Mouse (Mus musculus) heart, embryonic 14.5 days (tissue): ENCODE measurements around the gene Nmnat2. TPM values are rescaled to one million over a fixed set of nuclear protein-coding genes. Genes with fewer than 3 reads are reported as not detected.

Source experiments
- ATAC-seq: fragments of 200-750 bp; cut with Nextera tagmentation; 2 replicates; pipeline ENCODE4 v1.8.0; 2017; ENCODE audit warnings: low read depth, moderate TSS enrichment; ENCODE audit not compliant: insufficient number of reproducible peaks, insufficient read depth, low FRiP score
- H3K27ac ChIP-seq, 2 experiments: fragments of 200-500 bp in 1 of 2; fragments of 300-500 bp in 1 of 2; sonication (generic) in 1 of 2; replicated peaks in 1 of 2; 2 replicates each; pipeline ENCODE4 v1.5.1; 2012 to 2014; ENCODE audit warnings: low read depth in 2 of 2, low read length in 2 of 2, control low read depth in 1 of 2, mild to moderate bottlenecking in 1 of 2, mixed read lengths in 1 of 2; ENCODE audit not compliant: control insufficient read depth in 1 of 2, insufficient read depth in 1 of 2
- H3K27me3 ChIP-seq: fragments of 300-500 bp; sonication (generic); 2 replicates; pipeline ENCODE4 v1.6.1; 2014; ENCODE audit warnings: mild to moderate bottlenecking, low read length, control low read depth; ENCODE audit not compliant: control insufficient read depth, insufficient read depth
- H3K36me3 ChIP-seq: fragments of 300-500 bp; sonication (generic); 2 replicates; pipeline ENCODE4 v1.6.1; 2014; ENCODE audit warnings: mild to moderate bottlenecking, control low read depth, low read length, mixed read lengths; ENCODE audit not compliant: control insufficient read depth, insufficient read depth
- H3K4me1 ChIP-seq, 2 experiments: fragments of 200-500 bp in 1 of 2; fragments of 300-500 bp in 1 of 2; sonication (generic) in 1 of 2; 2 replicates each; pipeline ENCODE4 v1.6.1; 2012 to 2014; ENCODE audit warnings: low read length in 2 of 2, control low read depth in 1 of 2, mixed read lengths in 1 of 2; ENCODE audit not compliant: control insufficient read depth in 2 of 2, insufficient read depth in 2 of 2
- H3K4me2 ChIP-seq: fragments of 300-500 bp; sonication (generic); 2 replicates; pipeline ENCODE4 v1.6.1; 2014; ENCODE audit warnings: mild to moderate bottlenecking, low read length
- H3K4me3 ChIP-seq, 2 experiments: fragments of 200-500 bp in 1 of 2; fragments of 300-500 bp in 1 of 2; sonication (generic) in 1 of 2; 2 replicates each; pipeline ENCODE4 v1.5.1; 2012 to 2014; ENCODE audit warnings: low read length in 2 of 2, mild to moderate bottlenecking in 2 of 2, control low read depth in 1 of 2, low read depth in 1 of 2, moderate library complexity in 1 of 2; ENCODE audit not compliant: control insufficient read depth in 1 of 2, insufficient read depth in 1 of 2
- H3K9ac ChIP-seq: fragments of 300-500 bp; sonication (generic); 2 replicates; pipeline ENCODE4 v1.6.1; 2014; ENCODE audit warnings: mild to moderate bottlenecking, low read length
- H3K9me3 ChIP-seq: fragments of 300-500 bp; sonication (generic); 2 replicates; pipeline ENCODE4 v1.6.1; 2016; ENCODE audit warnings: low read length, control low read depth; ENCODE audit not compliant: control insufficient read depth
- WGBS: fragments of 180-500 bp; shearing (Covaris S2); extraction: QIAGEN DNeasy Blood & Tissue Kit; methylation state at CpG from one replicate; pipeline ENCODE4 v1.1.7; 2014; 5-methylcytosine and 5-hydroxymethylcytosine counted together
- polyA plus RNA-seq: library from polyadenylated mRNA; unstranded; fragments of >200 nt; fragmentation: Nextera tagmentation; extraction: Ambion mirVana; gene quantifications from 2 replicates; pipeline ENCODE4 v1.2.1, GENCODE M21; 2014

The Nmnat2 gene
- polyA plus RNA-seq, 1 experiment from 2014 or later, result 1.1 TPM

DNA sequence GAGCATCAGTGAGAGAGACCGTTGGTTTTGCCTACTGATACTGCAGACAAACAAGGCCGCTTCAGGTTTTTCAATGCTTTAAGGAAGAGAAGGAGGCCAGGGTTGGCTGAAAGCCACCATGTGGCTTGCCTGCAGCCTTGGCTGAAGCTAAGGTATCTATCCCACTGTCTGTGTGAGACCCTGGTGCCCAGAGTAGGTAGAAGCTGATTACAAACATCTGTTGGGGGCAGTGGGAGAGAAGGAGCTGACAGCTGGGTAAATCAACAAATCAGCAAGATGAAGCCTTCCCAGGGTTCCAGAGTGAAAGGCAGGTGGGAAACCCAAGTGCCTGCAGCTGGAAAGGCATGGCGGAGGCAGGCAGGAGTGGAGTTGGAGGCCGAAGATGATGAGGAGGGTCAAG lies 136.0 kb downstream of the Nmnat2 start:
- Histone ChIP-seq H3K4me3 (no peak overlapping the region), H3K4me2 (no peak overlapping the region), H3K27ac (no peak overlapping the region), H3K4me1 (peaks cover 11 to 12% of the 10 kb centered on the region in 2 experiments; a peak in 3 of 4 replicates), H3K9ac (no peak overlapping the region), H3K36me3 (no peaks in the 10 kb centered on the region), H3K27me3 (no peaks in the 10 kb centered on the region), H3K9me3 (no peaks in the 10 kb centered on the region)
- no peak for ATAC-seq
- WGBS, result 63% methylated on average over 4 of the region's 4 CpGs

DNA sequence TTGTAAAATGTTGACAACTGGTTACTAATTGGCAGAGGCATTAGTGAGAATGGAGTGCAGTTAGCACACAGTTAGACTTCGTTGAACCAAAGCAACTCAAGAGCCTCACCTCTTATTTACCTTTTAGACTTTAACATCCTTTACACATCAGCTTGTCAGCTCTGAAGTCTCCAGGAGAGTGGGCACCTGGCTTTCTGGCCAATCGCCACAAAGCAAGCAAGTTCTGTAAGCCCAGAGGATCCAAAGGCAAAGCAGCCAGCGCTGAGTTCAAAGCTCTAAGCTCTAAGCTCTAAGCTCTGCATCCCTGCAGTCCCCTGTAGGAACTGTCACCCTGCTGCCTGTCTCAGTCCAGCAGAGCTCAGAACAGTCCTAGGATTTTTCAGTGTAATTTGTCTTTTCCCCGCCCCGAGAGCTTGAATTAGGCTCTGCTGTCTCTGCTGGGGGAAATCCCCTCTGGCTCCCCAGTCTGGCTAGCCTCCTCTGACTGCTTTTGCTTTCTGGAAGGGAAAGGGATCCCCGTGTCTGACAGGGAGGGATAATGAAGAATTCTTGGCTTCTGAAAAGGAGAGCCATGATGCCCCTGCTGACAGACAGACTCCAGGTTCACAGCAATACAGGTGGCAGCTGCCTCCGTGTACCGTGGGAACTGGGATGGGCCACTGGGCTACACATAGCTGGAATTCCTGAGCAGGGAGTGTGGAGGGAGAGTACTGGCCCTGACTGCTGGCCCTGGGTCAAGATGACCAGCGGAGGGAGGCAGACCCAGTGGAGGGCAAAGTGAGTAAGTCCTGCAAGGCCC lies 136.8 kb downstream of the Nmnat2 start:
- no peaks in the 10 kb centered on the region for H3K27me3 ChIP-seq
- ATAC-seq, result no peak; the same call in 1 of the 2 replicates
- H3K9ac ChIP-seq, result no peak overlapping the region
- no peak overlapping the region for H3K4me3 ChIP-seq
- H3K9me3 ChIP-seq, result no peaks in the 10 kb centered on the region
- H3K4me1 ChIP-seq, result peaks cover 18% of the 10 kb centered on the region in 2 experiments
- peak overlapping the region; percentile 14; the same call in 1 of the 2 replicates for H3K4me2 ChIP-seq
- H3K27ac ChIP-seq, result no peak overlapping the region; a peak in 1 of 4 replicates
- H3K36me3 ChIP-seq, result no peaks in the 10 kb centered on the region
- WGBS, result 26% methylated on average over 9 of the region's 9 CpGs

DNA sequence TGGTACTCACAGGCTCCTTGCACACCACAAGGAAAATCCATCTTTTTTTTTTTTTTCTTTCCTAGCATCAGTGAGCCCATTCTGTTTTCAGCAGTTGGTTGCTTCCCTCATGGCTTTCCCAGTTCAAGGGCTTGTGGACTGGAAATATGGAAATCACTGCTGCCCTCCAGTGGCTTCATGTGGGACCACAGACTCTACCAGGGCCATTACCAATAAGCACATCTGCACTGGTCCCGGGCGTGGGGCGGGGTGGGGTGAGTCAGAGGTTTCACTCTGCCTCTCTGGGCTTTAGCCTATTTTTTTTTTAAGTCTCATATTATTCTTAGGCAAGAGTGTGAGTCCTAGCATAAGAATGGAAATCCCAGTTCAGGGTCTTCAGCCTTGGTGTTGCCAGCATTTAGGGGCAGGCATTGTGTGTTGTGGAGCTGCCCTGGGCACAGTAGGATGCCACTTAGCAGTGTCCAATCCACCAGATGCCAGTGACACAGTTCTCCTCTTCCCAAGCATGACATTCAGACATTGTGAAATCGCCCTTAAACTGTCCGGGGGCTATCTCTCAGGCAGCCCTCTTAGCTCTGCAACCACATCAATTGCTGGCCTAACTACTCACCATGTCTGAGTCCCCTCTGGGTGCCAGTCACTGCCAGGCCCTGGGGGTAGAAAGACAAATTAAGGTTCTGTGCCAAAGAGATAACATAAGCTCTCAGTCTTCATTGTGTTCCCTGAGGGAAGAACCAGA lies 137.6 kb downstream of the Nmnat2 start:
- Histone ChIP-seq H3K4me1 (peaks cover 18 to 19% of the 10 kb centered on the region in 2 experiments), H3K9ac (no peak overlapping the region), H3K36me3 (no peaks in the 10 kb centered on the region), H3K9me3 (no peaks in the 10 kb centered on the region), H3K27ac (no peak overlapping the region), H3K27me3 (no peaks in the 10 kb centered on the region), H3K4me2 (peak overlapping the region; percentile 14; the same call in 1 of the 2 replicates), H3K4me3 (no peak overlapping the region)
- ATAC-seq, result no peak
- WGBS, result 49% methylated on average over 5 of the region's 5 CpGs

DNA sequence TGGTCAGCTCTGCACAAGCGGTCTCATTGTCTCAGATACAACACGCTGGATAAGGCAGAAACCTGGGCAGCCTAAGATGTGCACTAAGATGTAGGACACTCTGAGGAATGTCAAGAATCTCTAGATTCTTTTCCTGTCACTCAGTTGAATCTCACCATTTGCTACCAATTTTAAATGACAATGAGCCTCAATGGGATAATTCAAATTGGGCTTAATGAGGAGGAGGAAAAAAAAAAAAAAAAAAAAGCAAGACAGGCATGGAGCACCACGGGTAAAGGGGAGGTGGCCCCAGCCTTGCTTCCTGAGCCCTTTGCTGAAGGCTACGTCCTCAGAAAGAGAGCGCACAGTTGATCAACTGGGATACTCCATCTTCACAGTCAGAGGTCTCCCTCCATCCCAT lies 138.4 kb downstream of the Nmnat2 start:
- H3K27ac ChIP-seq, result no peak overlapping the region

DNA sequence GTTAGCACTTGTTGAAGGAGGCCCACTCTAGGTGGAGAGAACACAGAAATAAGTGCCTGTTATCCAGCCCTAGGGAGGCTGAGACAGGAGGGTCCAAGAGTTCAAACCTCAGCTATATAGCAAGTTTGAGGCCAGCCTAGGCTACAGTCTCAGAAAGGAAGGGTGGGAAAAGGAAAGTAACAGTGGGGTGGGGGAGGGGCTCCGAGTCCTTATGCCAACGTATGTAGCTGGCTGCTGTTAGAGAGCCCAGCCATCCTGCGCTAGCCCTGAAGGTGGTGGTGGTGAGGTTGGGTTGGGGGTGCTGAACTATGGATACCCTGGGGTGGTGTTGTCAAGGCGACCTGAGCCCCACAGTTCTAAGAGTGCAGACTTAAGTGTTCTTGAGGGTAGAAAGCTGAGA lies 138.8 kb downstream of the Nmnat2 start:
- Histone ChIP-seq H3K9ac (no peak overlapping the region), H3K4me3 (no peak overlapping the region), H3K9me3 (no peaks in the 10 kb centered on the region), H3K36me3 (no peaks in the 10 kb centered on the region), H3K27ac (no peak overlapping the region), H3K27me3 (no peaks in the 10 kb centered on the region), H3K4me1 (peaks cover 18 to 21% of the 10 kb centered on the region in 2 experiments), H3K4me2 (no peak overlapping the region)
- 73% methylated on average over 4 of the region's 4 CpGs for WGBS
- no peak for ATAC-seq

More for the DNA sequence above, 138.4 kb downstream of the Nmnat2 start:
- no peaks in the 10 kb centered on the region for H3K36me3 ChIP-seq
- 70% methylated on average over 5 of the region's 5 CpGs for WGBS
- no peak for ATAC-seq
- H3K9me3 ChIP-seq, result no peaks in the 10 kb centered on the region
- no peak overlapping the region for H3K9ac ChIP-seq
- H3K4me1 ChIP-seq, result peaks cover 18 to 19% of the 10 kb centered on the region in 2 experiments
- no peaks in the 10 kb centered on the region for H3K27me3 ChIP-seq
- H3K4me2 ChIP-seq, result no peak overlapping the region
- no peak overlapping the region for H3K4me3 ChIP-seq

DNA sequence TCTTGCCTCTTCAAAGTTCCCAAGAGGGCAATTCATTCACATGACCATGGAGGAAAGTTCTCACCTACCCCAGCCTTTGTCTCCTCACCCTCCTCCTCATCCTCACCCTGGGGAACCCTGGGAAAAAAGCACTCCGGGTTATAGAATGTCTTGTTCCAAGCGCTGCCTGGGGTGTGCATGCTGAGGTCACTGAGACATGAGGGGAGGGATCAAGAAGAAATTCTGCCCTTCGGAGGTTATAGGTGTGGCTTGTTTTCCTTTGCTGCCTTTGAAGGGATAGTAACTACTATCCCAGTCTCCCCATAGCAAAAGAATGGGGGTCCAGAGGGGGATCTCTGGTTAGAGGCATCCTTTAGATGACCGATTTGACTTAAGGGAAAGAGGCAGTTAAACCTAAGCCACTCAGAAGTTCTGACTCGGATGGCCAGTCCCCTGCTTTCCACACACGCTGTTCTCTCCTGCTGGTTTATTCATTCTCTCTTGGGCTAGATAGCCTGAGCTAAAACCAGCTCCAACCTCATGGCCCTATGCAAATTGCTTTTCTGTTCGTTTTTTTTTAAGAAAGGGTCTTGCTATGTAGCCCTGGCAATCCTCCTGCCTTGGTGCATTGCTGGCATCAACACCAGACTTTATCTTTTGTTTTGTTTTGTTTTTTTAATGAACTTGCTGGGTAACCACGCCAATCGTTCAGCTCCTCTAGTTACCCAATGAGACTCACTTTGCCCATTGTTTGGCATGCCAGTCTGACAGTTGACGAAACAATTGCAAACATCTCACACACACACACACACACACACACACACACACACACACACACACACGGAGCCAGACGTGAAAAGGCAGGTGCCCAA lies 139.7 kb downstream of the Nmnat2 start:
- Histone ChIP-seq H3K4me1 (peaks cover 21 to 26% of the 10 kb centered on the region in 2 experiments), H3K4me2 (no peak overlapping the region), H3K27me3 (no peaks in the 10 kb centered on the region), H3K36me3 (no peaks in the 10 kb centered on the region), H3K9ac (no peak overlapping the region), H3K4me3 (no peak overlapping the region), H3K27ac (no peak overlapping the region), H3K9me3 (no peaks in the 10 kb centered on the region)
- 53% methylated on average over 12 of the region's 12 CpGs for WGBS
- ATAC-seq, result no peak

DNA sequence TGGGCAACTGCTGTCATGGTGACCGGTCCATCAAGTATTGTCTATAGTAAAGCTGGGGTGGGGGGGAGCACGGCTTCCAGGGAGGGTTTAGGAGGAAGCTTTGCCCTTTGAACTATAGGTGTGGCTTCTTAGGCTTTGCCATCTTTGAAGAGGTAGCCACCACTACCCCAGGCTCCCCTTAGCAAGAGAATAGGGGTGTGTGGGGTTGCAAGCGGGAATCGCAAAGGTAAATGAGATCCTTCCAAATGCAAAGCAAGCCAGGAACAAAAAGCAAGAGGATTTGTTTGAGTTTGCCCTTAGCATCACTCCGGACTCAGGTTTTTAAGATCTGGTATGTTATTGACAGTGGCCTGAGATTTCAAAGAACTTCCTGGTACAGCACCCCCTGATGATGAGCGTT lies 140.5 kb downstream of the Nmnat2 start:
- Histone ChIP-seq H3K27me3 (no peaks in the 10 kb centered on the region), H3K9ac (no peak overlapping the region), H3K36me3 (no peaks in the 10 kb centered on the region), H3K9me3 (no peaks in the 10 kb centered on the region), H3K27ac (no peak overlapping the region), H3K4me1 (peaks cover 23 to 26% of the 10 kb centered on the region in 2 experiments), H3K4me3 (no peak overlapping the region), H3K4me2 (no peak overlapping the region)
- WGBS, result 83% methylated on average over 6 of the region's 6 CpGs
- ATAC-seq, result no peak
